Mouse (Mus musculus) c-Kit-positive CD71-negative TER-119-negative erythroid progenitor cells, embryonic 14.5 days (primary cell): Measurements from ENCODE around the gene Fgr.

ENCODE experiments used
- DNase-seq: peaks from one replicate; pipeline ENCODE4 v3.0.0-alpha.2; 2013; ENCODE audit warnings: low read depth

The Fgr gene

GRCm38 (mm10) chr4:132959679-132960045 is 14.2 kb upstream of the Fgr start:
- DNase-seq = no peak

- DNase-seq = no peak
These were observed 13.6 kb upstream of the Fgr start for GRCm38 (mm10) chr4:132960313-132960712.

- DNase-seq = no peak
These were observed 12.8 kb upstream of the Fgr start for GRCm38 (mm10) chr4:132960864-132961639.

GRCm38 (mm10) chr4:132961866-132962265 is 12.0 kb upstream of the Fgr start:
- DNase-seq = no peak

DNA sequence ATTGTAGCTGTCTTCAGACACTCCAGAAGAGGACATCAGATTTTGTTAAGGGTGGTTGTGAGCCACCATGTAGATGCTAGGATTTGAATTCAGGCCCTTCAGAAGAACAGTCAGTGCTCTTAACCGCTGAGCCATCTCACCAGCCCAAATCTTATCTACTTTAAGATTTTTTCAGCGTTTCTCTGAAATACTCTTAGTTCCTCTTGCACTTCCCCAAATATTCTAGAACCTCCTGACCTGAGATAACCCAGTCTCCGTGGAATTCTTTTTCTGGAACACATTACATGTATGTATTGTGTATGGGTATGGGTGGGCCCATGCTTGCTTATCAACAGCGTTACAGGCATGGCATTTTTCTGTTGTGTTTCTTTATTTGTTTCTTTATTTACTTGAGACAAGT is 11.3 kb upstream of the Fgr start:
- DNase-seq = no peak

- no peak for DNase-seq
These were observed 10.5 kb upstream of the Fgr start for GRCm38 (mm10) chr4:132963436-132963835.

GRCm38 (mm10) chr4:132964064-132964463 is 9.8 kb upstream of the Fgr start:
- DNase-seq = no peak

DNA sequence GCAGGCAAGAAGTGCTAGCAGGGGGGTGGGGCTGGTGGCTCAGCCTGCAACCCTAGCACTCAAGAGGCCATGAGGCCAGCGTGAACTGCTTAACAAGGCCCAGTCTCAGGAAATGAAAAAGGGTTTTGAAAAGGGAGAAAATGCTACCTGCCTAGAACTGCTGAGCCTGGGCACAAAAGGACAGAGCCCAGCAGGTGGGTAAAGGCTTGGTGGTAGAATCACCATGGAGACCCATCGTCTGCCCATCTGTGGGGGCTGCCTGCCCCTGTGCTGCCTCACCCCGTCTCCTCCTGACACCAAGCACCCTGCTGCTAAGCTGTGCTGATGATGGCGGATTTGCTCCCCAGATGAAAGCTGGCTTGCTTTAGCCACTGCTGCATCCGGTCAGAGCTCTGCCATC is 9.4 kb upstream of the Fgr start:
- DNase-seq = no peak

GRCm38 (mm10) chr4:132968105-132968938 is 5.6 kb upstream of the Fgr start:
- DNase-seq = no peak

GRCm38 (mm10) chr4:132971601-132972000 is 2.3 kb upstream of the Fgr start:
- no peak for DNase-seq

DNA sequence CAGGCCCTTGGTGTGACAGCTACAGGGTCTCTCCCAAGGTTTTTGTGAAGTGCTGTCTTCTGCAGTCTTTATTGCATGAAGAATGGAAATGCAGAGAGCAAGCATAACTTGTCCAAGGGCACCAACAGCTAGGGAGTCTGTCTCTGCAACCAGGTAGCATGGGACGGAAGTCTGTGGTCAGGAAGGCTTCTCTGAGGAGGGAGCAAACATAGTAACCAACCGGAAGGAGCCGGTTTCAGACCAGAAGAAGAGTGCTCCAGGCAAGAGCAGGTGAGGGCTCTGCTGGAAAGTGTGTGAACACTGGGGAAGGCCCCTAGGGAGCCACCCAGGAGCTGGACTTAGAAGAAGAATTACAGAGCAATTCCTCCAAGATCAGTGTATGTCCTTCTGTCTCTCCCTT is 1.8 kb upstream of the Fgr start:
- DNase-seq = no peak

DNA sequence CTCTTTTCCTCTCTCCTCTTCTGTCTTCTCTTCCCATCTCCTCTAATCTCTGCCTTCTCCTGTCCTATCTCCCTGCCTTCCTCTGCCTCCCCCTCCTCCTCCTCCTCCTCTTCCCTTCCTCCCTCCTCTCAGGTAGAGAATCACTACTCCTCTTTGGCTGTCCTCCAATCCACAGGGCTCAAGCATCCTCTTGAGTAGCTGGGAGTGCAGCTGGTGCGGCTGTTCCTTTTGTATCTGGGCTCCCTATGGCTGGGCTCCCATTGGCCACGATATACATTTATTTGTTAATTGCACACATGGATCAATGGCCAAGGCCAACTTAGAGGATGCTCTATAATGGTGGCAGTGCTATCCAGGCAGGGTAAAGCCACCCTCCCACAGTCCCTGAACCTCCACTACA is 1.3 kb upstream of the Fgr start:
- DNase-seq = no peak

DNA sequence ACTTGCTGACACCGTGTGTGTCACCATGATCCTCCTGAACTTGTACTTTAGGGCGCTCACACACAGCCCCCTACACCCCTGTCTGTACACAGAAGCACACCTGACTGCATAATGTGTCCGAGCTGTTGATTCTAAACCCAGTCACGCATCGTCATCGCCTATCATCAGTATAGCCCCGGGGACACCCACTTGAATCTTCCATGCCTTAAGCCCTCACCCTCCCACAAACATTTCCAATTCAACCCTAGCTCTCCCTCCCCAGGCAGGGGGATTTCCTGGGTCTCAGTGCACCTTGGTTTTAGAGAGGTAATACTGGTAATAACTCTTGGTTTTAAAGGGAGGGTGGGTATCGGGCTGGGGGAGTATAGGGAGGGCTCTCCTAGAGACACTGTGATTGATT is 709 bp upstream of the Fgr start:
- no peak for DNase-seq

- DNase-seq = no peak
These were observed 1.0 kb downstream of the Fgr start for GRCm38 (mm10) chr4:132974904-132975303.

DNA sequence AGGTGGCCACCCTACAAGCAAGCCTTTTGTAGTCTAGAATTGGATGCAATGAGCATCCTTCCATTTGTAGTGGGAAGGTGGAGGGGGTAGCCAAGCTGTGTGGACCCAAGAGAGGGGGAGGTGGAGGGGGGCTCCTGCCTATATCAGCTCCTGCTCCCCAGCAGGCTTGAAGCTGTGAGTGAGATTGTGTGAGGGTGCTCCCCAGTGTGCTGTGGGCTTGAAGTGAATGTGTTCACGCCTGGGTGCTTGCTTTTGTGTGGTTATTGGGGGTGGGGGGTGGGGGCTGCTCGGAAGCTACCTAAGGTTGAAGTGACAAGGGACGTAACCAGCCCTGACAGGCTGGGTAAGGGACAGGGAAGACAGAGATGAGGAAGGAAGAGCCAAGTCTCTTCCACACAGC is 1.9 kb downstream of the Fgr start:
- DNase-seq = no peak

GRCm38 (mm10) chr4:132976729-132977128 is 2.8 kb downstream of the Fgr start:
- no peak for DNase-seq

- no peak for DNase-seq
These were observed 3.7 kb downstream of the Fgr start for GRCm38 (mm10) chr4:132977597-132977996.

DNA sequence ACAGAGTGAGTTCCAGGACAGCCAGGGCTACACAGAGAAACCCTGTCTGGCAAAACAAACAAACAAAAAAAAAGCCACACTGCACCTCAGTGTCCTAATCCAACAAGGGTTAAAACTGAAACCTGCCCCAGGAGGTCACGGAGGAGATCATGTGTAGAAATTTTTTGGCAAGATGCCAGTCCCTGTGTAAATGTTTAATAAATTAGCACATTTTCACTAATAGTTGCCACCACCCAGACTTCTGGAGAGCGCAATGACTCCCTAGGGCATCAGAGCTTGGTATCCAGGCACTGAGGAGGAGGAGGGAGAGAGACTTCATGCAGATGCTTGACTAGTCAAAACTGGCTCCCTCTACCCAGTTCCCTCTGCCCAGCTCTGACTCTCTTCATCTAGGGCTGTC is 5.3 kb downstream of the Fgr start:
- no peak for DNase-seq

DNA sequence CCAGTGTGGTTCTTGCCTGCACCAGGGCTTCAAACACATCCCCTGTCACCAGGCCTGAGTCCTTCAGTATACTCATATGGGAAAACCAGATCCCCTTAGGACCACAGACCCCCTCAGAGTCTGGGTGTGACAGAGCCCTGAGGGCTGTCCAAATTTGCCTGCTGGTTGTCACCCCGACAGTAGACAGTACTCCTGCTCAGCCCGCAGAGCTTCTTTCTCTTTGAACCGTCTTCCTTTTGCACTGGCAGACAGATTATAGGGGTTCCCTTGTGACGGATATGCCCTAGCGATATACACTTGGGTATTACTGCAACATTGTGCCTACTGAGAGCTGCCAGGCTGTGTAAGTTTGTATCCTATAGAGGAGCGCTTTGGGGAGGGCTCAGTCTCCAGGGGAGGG is 7.7 kb downstream of the Fgr start:
- no peak for DNase-seq

- peak; percentile 51 for DNase-seq
These were observed 9.1 kb downstream of the Fgr start for GRCm38 (mm10) chr4:132982999-132983398.

- no peak for DNase-seq
These were observed 10.0 kb downstream of the Fgr start for GRCm38 (mm10) chr4:132983664-132984512.

- no peak for DNase-seq
These were observed 14.9 kb downstream of the Fgr start for GRCm38 (mm10) chr4:132988581-132989355.
